Mouse (Mus musculus) layer of hippocampus, postnatal 14 days (tissue): Measurements from ENCODE around the gene Abcb4. TPM values are rescaled to one million over a fixed set of nuclear protein-coding genes. Genes with fewer than 3 reads are reported as not detected.
"Not testable (repeated sequence)": the region's sequence is repeated elsewhere in the genome, so short reads cannot be mapped to it uniquely, and the experiment has no call there.

Experiments used
- DNase-seq, 2 experiments: peaks; one replicate each; pipeline ENCODE4 v3.0.0; 2021 to 2022; ENCODE audit warnings: low spot score in 2 of 2, mixed read lengths in 1 of 2
- long read RNA-seq, 2 experiments: library from polyadenylated mRNA; stranded (forward); transcript quantifications; one replicate each; pipeline ENCODE4 v2.0.0; 2021
- total RNA-seq, 2 experiments: library from RNA; stranded (reverse); gene quantifications; 2 replicates each; pipeline ENCODE4 v1.2.3; 2021

Gene Abcb4
- total RNA-seq = 1 to 10 TPM; 4.2 to 5.5 TPM
- long read RNA-seq, experiment 1, full-length matches to known transcripts = 1 of 7 reads
- long read RNA-seq, experiment 1, partial matches to known transcripts = 2 of 7 reads
- long read RNA-seq, experiment 1, other reads (novel, unspliced or antisense) = 4 of 7 reads
- long read RNA-seq, experiment 2, full-length matches to known transcripts = 2 of 6 reads
- long read RNA-seq, experiment 2, partial matches to known transcripts = 1 of 6 reads
- long read RNA-seq, experiment 2, other reads (novel, unspliced or antisense) = 3 of 6 reads

GRCm38 (mm10) chr5:8893300-8894103 lies at the start of gene Abcb4:
Gene Abcb4 (plus strand): TSS chr5:8893717.
- peak; percentile 49 to 71 for DNase-seq

GRCm38 (mm10) chr5:8848607-8849575 lies 44.6 kb upstream of the Abcb4 start:
- DNase-seq = not testable (repeated sequence)

- no peak for DNase-seq
Measured at GRCm38 (mm10) chr5:8850851-8851250, 42.7 kb upstream of the Abcb4 start.

DNA sequence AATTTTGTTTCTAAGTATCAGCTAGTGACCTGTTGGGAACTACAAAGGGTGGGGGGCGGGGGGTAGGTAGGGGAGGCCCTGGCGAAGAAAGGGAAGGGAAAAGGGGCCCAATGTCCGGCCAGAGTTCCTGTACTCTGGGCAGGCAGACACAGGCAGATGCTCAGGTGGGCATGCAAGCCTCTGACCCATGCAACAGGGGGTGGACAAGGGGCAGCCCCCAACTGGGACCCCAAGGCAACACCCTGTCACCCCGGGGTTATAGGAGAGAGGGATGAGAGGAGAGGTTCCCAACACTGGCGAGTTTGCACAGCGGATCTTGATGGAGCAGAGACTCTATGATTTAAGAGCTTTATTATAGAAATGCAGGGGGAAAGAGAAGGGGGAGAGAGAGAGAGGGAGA lies 36.3 kb upstream of the Abcb4 start:
- DNase-seq = no peak

- no peak for DNase-seq
Measured at GRCm38 (mm10) chr5:8861811-8862210, 31.7 kb upstream of the Abcb4 start.

- DNase-seq = no peak
Measured at GRCm38 (mm10) chr5:8863580-8864337, 29.8 kb upstream of the Abcb4 start.

DNA sequence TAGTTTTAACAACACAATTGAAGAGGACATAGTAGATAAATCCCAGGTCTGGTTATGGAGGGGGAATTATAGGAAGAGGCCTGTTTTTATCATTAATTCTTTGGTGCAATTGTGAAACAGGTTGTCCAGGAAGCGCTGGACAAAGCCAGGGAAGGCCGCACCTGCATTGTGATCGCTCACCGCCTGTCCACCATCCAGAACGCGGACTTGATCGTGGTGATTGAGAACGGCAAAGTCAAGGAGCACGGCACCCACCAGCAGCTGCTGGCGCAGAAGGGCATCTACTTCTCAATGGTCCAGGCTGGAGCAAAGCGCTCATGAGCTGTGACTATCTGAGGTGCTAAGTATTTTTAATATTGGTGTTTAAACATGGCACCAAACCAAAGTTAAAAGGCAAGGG lies 27.9 kb upstream of the Abcb4 start:
- DNase-seq = not testable (repeated sequence)

- no peak for DNase-seq
Measured at GRCm38 (mm10) chr5:8866366-8866765, 27.2 kb upstream of the Abcb4 start.

GRCm38 (mm10) chr5:8868019-8868418 lies 25.5 kb upstream of the Abcb4 start:
- DNase-seq = no peak

DNA sequence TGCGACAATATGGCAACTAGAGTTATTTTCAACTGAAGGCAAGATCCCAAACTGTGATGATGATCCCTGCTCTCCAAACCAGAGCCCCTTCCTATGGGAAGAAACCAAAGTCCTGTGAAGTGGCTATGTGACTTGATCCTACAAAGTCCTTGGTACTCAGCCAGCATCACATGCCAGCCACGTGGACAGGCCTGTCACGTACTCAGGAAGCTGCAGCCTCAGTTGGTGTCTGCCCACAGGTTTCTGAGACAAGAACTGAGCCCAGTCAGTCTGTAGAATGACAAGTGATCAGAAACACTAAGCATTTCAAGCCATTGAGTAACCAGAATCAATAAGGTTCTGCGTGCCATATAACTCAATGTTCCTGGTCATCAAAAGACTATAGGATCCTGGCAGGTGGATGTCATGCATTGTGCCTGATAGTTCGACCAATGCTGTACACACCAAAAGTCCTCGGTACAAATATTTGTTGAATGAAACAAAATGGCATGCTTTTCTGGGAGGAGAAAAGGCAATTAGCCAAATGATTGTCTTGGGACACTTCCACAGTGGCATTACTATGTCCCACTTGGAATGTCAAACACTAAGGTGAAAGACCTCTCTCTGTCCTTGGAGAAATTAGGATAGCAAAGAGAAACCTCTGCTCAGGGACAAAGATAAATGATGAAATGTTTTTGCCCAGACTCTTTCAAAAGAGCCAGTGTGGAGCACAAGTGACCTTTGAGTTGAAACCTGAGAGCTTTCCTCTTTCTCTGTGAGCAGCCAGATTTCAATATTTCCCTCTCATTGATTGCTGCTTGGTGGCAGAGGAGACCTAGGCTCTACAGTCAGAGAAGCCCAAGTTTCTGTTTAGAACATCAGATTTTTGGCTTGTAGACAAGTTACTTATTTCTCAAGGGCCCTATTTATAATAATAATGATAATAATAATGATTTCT lies 20.3 kb upstream of the Abcb4 start:
- no peak for DNase-seq

- DNase-seq = no peak
Measured at GRCm38 (mm10) chr5:8877086-8877485, 16.4 kb upstream of the Abcb4 start.

DNA sequence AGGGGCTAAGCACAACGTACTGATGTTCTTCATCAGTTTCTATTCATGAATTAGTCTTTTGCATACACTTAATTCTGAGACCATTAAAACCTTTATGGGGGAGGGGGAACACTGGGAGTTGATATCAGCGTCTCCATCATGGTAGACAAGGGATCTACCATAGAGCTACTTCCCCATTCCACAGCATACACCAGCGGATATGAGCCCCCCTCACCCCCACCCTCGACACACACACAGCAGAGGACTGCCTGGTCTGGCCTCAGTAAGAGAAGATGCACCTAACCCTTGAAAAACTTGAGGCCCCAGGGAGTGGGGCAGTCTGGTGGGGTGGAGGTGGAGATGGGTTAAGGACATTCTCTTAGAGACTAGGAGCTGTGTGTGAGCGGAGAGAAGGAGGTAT lies 15.7 kb upstream of the Abcb4 start:
- no peak for DNase-seq

DNA sequence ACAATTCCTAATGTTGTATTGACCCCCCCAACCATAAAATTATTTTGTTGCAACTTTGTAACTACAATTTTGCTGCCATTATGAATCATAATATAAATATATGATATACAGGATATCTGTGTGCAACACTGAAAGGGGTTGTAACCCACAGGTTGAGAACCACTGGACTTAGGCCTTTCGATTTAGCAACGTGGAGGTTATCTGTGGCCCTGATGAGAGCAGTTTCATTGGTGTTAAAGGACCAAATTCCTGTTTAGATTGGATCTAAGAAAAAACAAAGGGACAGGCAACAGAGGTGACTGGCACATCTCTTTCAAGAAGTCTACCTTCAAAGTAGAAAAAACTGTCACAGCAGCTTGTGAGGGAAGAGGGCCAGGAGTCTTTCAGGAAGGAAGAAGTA lies 7.7 kb upstream of the Abcb4 start:
- DNase-seq = no peak

- no peak for DNase-seq
Measured at GRCm38 (mm10) chr5:8894104-8894425, 548 bp downstream of the Abcb4 start.

DNA sequence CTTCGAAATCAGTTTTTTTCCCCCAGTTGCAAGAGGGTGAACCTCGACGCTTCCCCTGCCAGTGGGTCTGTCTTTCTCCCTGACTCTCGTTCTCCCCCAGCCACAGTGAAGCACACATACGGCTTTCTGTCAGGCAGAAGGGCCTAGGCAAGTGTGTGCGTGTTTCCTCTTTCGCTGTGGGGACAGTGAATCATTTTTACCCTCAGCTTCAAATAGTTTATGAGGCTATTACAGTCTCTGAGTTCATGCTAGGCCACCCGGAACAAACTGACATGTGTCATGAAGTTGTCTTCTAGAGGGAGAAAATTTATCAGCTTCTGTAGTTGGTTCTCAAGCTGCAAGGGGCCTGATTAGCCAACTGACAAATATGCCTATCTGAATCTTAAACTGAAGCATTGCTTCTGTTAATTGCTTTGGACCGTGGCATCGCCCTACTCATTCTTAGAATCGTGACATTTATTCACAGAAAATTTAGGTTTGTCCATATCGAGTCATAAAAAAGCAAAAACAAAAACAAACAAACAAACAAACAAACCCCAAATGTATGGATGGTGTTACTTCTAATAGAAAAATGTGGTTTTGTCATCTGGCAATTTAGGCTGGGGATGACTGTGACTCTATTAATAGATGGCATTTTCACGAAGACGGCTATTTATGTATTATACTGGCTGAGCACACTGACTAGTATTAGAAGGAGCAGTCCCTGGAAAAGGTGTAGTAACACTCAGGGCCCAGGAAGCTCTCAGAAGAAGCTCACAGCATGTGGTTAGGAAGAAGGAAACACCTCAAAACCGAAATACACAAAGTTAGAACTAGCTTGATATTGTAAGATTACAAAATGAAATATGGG lies 1.3 kb downstream of the Abcb4 start:
- no peak for DNase-seq

- no peak for DNase-seq
Measured at GRCm38 (mm10) chr5:8896198-8896597, 2.7 kb downstream of the Abcb4 start.

- DNase-seq = no peak
Measured at GRCm38 (mm10) chr5:8898246-8898645, 4.7 kb downstream of the Abcb4 start.

DNA sequence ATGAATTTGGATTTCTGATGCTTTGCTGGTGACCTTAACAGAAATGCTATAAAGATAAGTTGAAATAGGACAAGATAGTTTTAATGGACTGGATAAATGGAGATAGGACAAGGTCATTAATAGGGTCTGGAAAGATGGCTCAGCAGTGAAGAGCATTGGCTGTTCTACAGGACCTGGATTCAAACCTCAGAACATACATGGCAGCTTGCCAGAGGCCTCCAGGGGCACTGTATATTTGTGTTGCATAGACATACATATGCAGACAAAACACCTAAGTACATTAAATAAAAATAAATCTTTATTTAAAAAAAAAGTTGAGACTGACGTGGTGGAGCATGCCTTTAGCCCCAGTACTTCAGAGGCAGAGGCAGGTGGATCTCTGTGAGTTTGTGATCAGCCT lies 7.5 kb downstream of the Abcb4 start:
- DNase-seq = no peak
